In the genomic region with DNA sequence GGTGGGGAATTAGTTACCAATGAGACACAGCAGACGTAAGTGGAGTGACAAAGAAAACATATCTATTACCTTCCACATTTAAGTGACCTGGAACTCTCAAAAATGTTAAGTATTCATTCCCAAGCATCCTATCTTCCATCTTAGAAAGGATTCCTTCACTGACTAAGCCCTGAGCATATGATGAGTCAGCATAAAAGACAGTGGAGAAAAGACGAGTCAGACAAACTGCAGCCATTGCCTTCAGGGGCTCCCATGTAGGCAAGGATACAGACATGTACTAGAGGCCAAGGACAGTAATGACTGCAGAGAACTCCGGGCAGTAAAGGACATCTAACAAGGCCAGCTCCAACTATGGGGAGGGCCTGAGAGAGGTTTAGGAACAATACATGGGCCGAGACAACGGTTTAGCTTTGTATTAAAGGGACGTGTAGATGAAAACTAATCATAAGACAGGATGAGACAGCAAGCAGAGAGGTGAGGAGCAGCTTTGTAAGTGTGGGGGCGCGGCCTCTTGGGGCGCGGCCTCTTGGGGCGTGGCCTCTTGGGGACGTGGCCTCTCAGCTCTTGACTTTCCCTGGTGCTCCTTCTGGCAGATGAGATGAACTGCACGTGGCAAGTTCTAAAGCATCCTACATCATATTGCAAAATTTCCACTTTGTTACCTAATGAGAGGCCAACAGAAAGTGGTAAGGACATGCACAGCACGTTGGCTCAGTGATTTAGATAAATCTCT, we compare ENCODE assay signal across 11 mouse cellular contexts. TPM values are rescaled to one million over a fixed set of nuclear protein-coding genes. Genes with fewer than 3 reads are reported as not detected.
DNase-seq lines count a peak whose midpoint lies in the region; ATAC-seq and TF ChIP-seq lines count a peak whose summit lies in the region.
"Had no signal": no experiment of that assay in that cellular context is flagged by ENCODE, and none has a peak within 500 bp of the region (broad histone marks: within the 10 kb centered on the region; RNA-seq: fewer than 3 reads in every experiment).

No protein-coding gene starts in this region.

- H3K27ac ChIP-seq in layer of hippocampus, adult 2 months = no peak overlapping the region

- peak; percentile 22 for TF ChIP-seq CTCF in layer of hippocampus, adult 2 months (conservative IDR thresholded peaks at IDR 0.05)

- DNase-seq in layer of hippocampus, adult 2 months (ENCODE audit: low spot score in 2 of 2) = no peak
- no peak for DNase-seq in layer of hippocampus, adult 8-10 months (ENCODE audit: low spot score in 2 of 2)
- peak; percentile 57 for DNase-seq in ES-CJ7 (ENCODE audit: low read depth, low spot score)
- no peak for DNase-seq in layer of hippocampus, adult 11-12 months (ENCODE audit: low spot score)
- no peak for DNase-seq in frontal cortex, postnatal 10 days (ENCODE audit: low spot score in 2 of 2)
- DNase-seq: cerebellum, adult 11-12 months; heart, postnatal 10 days; kidney, adult 9 months; lung, adult 18-20 months had no signal

- ATAC-seq in granulocyte monocyte progenitor cell, adult 5-6 weeks (replicated peaks; ENCODE audit: poor library complexity, severe bottlenecking) = peak; percentile 76
- peak; percentile 96 for ATAC-seq in megakaryocyte-erythroid progenitor cell, adult 5-6 weeks (replicated peaks; ENCODE audit: low FRiP score, low TSS enrichment, poor library complexity, severe bottlenecking)

- H3K4me3 ChIP-seq in layer of hippocampus, adult 2 months = no peak overlapping the region

RNA-seq across cellular contexts. Expression of a gene that starts 15.5 kb away (rescaled TPM):
- 10 to 100 TPM; 38.0 to 42.9 TPM for total RNA-seq in layer of hippocampus, adult 2 months (2021)
- total RNA-seq in layer of hippocampus, adult 8-10 months (2022) = 10 to 100 TPM; 33.2 to 50.6 (median 39.7) TPM
- total RNA-seq in granulocyte monocyte progenitor cell, adult 5-6 weeks (2014; fragmentation: Nextera tagmentation) = 5.1 and 6.4 TPM in 2 replicates
- 1.4 and 3.0 TPM in 2 replicates for total RNA-seq in granulocyte monocyte progenitor cell, adult 5-6 weeks (2017)
- total RNA-seq in megakaryocyte-erythroid progenitor cell, adult 5-6 weeks (2014; fragmentation: Nextera tagmentation) = 3.4 and 4.6 TPM in 2 replicates
- total RNA-seq in megakaryocyte-erythroid progenitor cell, adult 5-6 weeks (2017) = 5.1 TPM in 1 of 2 replicates, not detected in the other

RNA-seq across cellular contexts. Expression of a gene that starts 15.7 kb away (rescaled TPM):
- 1 to 10 TPM in 1 of 2 experiments, under 1 TPM in 1; 0.79 to 1.1 TPM for total RNA-seq in layer of hippocampus, adult 2 months (2021)
- 1 to 10 TPM in 2 of 4 experiments, under 1 TPM in 2; 0.61 to 1.5 (median 1.1) TPM for total RNA-seq in layer of hippocampus, adult 8-10 months (2022)
- 2.3 and 2.4 TPM in 2 replicates for total RNA-seq in granulocyte monocyte progenitor cell, adult 5-6 weeks (2014; fragmentation: Nextera tagmentation)
- 4.0 and 5.2 TPM in 2 replicates for total RNA-seq in granulocyte monocyte progenitor cell, adult 5-6 weeks (2017)
- total RNA-seq in megakaryocyte-erythroid progenitor cell, adult 5-6 weeks (2014; fragmentation: Nextera tagmentation) = not detected in 2 replicates
- total RNA-seq in megakaryocyte-erythroid progenitor cell, adult 5-6 weeks (2017) = not detected in 2 replicates

RNA-seq across cellular contexts. Expression of a gene that starts 21.4 kb away (rescaled TPM):
- 1 to 10 TPM in 1 of 2 experiments, under 1 TPM in 1; 0.36 to 1.0 TPM for total RNA-seq in layer of hippocampus, adult 2 months (2021)
- under 1 TPM; 0.29 to 0.92 (median 0.41) TPM for total RNA-seq in layer of hippocampus, adult 8-10 months (2022)
- not detected in 2 replicates for total RNA-seq in granulocyte monocyte progenitor cell, adult 5-6 weeks (2014; fragmentation: Nextera tagmentation)
- total RNA-seq in granulocyte monocyte progenitor cell, adult 5-6 weeks (2017) = not detected in 2 replicates
- total RNA-seq in megakaryocyte-erythroid progenitor cell, adult 5-6 weeks (2014; fragmentation: Nextera tagmentation) = not detected in 2 replicates
- total RNA-seq in megakaryocyte-erythroid progenitor cell, adult 5-6 weeks (2017) = not detected in 2 replicates

Comparison
In these comparisons a context has a peak if more than half of its experiments do, and no peak if none do; other contexts are left out.
1. RNA of a gene that starts 15.5 kb away (total RNA-seq): 33.2 to 50.6 TPM in layer of hippocampus, adult 8-10 months and 38.0 to 42.9 TPM in layer of hippocampus, adult 2 months; 1.4 to 6.4 TPM in granulocyte monocyte progenitor cell, adult 5-6 weeks and 3.4 to 5.1 TPM in megakaryocyte-erythroid progenitor cell, adult 5-6 weeks; every median in the first group is over 4 times any median in the second.